Mouse (Mus musculus) neural tube, embryonic 15.5 days (tissue): ENCODE data around the gene Mrpl14. TPM values are rescaled to one million over a fixed set of nuclear protein-coding genes. Genes with fewer than 3 reads are reported as not detected.

ENCODE experiments used
- ATAC-seq: fragments of 200-750 bp; cut with Nextera tagmentation; 2 replicates; pipeline ENCODE4 v1.8.0; 2017; ENCODE audit warnings: mild to moderate bottlenecking, moderate TSS enrichment, moderate library complexity; ENCODE audit not compliant: low FRiP score
- H3K27ac ChIP-seq: fragments of 300-500 bp; sonication (generic); replicated peaks from 2 replicates; pipeline ENCODE4 v1.5.1; 2015; ENCODE audit warnings: mild to moderate bottlenecking, inconsistent platforms
- H3K27me3 ChIP-seq: fragments of 300-500 bp; sonication (generic); replicated peaks from 2 replicates; pipeline ENCODE4 v1.6.1; 2015; ENCODE audit warnings: inconsistent platforms
- H3K36me3 ChIP-seq: fragments of 300-500 bp; sonication (generic); 2 replicates; pipeline ENCODE4 v1.6.1; 2015; ENCODE audit warnings: inconsistent platforms
- H3K4me1 ChIP-seq: fragments of 300-500 bp; sonication (generic); 2 replicates; pipeline ENCODE4 v1.6.1; 2015; ENCODE audit warnings: inconsistent platforms
- H3K4me2 ChIP-seq: fragments of 300-500 bp; sonication (generic); 2 replicates; pipeline ENCODE4 v1.6.1; 2015; ENCODE audit warnings: inconsistent platforms, mild to moderate bottlenecking, moderate library complexity
- H3K4me3 ChIP-seq: fragments of 300-500 bp; sonication (generic); replicated peaks from 2 replicates; pipeline ENCODE4 v1.5.1; 2015; ENCODE audit warnings: mild to moderate bottlenecking, inconsistent platforms
- H3K9ac ChIP-seq: fragments of 300-500 bp; sonication (generic); replicated peaks from 2 replicates; pipeline ENCODE4 v1.6.1; 2015; ENCODE audit warnings: mild to moderate bottlenecking, inconsistent platforms
- H3K9me3 ChIP-seq: fragments of 300-500 bp; sonication (generic); replicated peaks from 2 replicates; pipeline ENCODE4 v1.6.1; 2016; ENCODE audit warnings: inconsistent platforms
- WGBS: fragments of 180-500 bp; shearing (Covaris S2); methylation state at CpG from one replicate; pipeline ENCODE4 v1.1.7; 2015; ENCODE audit warnings: mixed read lengths; 5-methylcytosine and 5-hydroxymethylcytosine counted together
- polyA plus RNA-seq: library from polyadenylated mRNA; unstranded; fragments of >200 nt; fragmentation: Nextera tagmentation; extraction: Ambion mirVana; gene quantifications from 2 replicates; pipeline ENCODE4 v1.2.1, GENCODE M21; 2015

Gene Mrpl14
- polyA plus RNA-seq, 1 experiment from 2014 or later: 129 TPM

DNA sequence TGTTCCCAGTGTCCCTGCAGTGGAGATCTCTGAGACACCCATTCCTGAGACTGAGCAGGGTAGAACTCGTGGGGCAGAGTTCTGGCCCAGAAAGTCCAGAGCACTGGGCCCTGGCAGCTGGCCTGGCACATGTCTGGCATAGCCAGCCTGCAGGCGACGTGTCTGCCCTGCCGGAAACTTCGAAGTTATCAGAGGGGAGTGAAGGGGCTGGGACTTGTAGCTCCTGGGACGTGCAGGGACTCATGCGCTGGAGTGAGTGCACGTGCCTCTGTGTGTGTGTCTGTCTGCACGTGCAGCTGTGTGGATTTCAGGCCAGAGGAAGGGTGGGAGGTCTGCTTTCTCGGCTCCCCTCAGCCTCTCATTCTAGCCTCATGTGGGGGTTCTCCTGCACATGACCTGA is 43.3 kb downstream of the Mrpl14 start:
- Histone ChIP-seq H3K4me3 (no peak overlapping the region), H3K4me1 (peaks cover 14% of the 10 kb centered on the region), H3K9ac (no peak overlapping the region), H3K27ac (no peak overlapping the region), H3K4me2 (no peak overlapping the region), H3K9me3 (no peaks in the 10 kb centered on the region), H3K27me3 (peaks cover 7% of the 10 kb centered on the region; the same call in 1 of the 2 replicates), H3K36me3 (no peaks in the 10 kb centered on the region)
- no peak for ATAC-seq
- WGBS: 76% methylated on average over 10 of the region's 10 CpGs

DNA sequence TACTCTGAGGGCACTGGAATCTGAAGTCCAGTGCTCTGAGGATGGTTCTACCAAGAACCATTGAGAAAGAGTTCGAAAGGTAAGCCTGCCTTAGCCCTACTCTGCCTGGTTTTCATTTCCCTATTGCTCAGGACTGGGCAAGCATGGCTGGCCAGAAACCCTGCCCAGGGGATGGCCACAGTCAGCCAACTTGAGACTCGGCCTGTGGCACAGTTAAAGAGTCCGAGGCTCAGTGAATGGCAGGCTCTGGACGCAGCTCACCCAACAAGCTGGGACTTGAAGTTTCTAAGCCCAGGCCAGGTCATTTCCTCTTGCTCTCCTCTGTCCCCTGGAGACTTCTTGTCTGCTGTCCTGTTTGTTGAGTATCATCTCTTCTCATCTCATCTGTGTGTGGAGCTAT is 44.6 kb downstream of the Mrpl14 start:
- H3K9me3 ChIP-seq: no peaks in the 10 kb centered on the region
- WGBS: 89% methylated on average over 4 of the region's 4 CpGs
- H3K36me3 ChIP-seq: no peaks in the 10 kb centered on the region
- H3K27ac ChIP-seq: no peak overlapping the region
- H3K4me2 ChIP-seq: no peak overlapping the region
- ATAC-seq: no peak
- H3K27me3 ChIP-seq: peaks cover 7% of the 10 kb centered on the region; the same call in 1 of the 2 replicates
- H3K9ac ChIP-seq: no peak overlapping the region
- peaks cover 25% of the 10 kb centered on the region for H3K4me1 ChIP-seq
- H3K4me3 ChIP-seq: no peak overlapping the region

GRCm38 (mm10) chr17:45731172-45731864 is 45.2 kb downstream of the Mrpl14 start:
- Histone ChIP-seq H3K9me3 (no peaks in the 10 kb centered on the region), H3K4me3 (no peak overlapping the region), H3K27me3 (peaks cover 7% of the 10 kb centered on the region; the same call in 1 of the 2 replicates), H3K27ac (no peak overlapping the region), H3K9ac (no peak overlapping the region), H3K4me2 (no peak overlapping the region), H3K4me1 (peaks cover 31% of the 10 kb centered on the region), H3K36me3 (no peaks in the 10 kb centered on the region)
- ATAC-seq: peak; percentile 11; the same call in 1 of the 2 replicates
- WGBS: 28% methylated on average over 9 of the region's 9 CpGs

GRCm38 (mm10) chr17:45733038-45733734 is 47.1 kb downstream of the Mrpl14 start:
- Histone ChIP-seq H3K9me3 (no peaks in the 10 kb centered on the region), H3K27ac (peak overlapping the region; percentile 51; the same call in 1 of the 2 replicates), H3K27me3 (peaks cover 7% of the 10 kb centered on the region; the same call in 1 of the 2 replicates), H3K4me3 (peak overlapping the region; percentile 38), H3K9ac (peak overlapping the region; percentile 51; the same call in 1 of the 2 replicates), H3K4me1 (peaks cover 38% of the 10 kb centered on the region), H3K36me3 (no peaks in the 10 kb centered on the region), H3K4me2 (peak overlapping the region; percentile 76)
- 62% methylated on average over 19 of the region's 19 CpGs for WGBS
- no peak for ATAC-seq

DNA sequence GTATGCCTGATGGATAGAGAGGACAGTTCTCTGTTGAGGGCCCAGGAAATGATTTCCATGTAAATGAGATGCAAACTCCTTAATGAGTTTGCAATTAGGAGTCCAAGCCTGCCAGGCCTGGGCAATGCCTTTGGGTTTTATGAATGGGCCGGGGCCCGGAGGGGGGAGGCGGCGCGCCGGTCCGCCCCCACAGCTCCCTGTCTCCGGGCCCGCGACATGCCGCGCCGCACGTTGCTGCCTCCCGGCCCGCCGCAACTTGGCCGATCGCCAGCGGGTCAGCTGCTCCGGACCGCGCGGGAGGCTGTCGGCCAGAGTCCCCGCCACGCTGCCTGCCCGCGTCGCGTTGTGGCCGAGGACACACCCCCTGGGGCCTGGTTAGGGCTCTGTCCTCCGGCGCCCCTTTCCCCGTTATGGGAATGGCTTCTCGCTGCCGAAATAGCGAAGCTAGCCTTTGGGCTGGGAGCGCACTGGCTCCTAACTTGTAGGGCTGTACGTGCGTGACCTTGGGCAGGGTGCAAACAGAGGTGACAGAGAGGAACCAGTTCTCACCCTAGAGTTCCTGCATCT is 47.7 kb downstream of the Mrpl14 start, which contains the start of gene 1600014C23Rik:
1600014C23Rik (minus strand) TSS at position 110 of the 567 bp plus-strand sequence.
- H3K9ac ChIP-seq: peak within 1 kb of the TSS; percentile 51
- H3K27me3 ChIP-seq: peaks cover 7% of the 10 kb centered on the region; the same call in 1 of the 2 replicates
- 1% methylated on average over 40 of the region's 41 CpGs for WGBS
- H3K4me2 ChIP-seq: peak within 1 kb of the TSS; percentile 76
- no peaks in the 10 kb centered on the region for H3K36me3 ChIP-seq
- H3K4me3 ChIP-seq: peak within 1 kb of the TSS; percentile 38
- peak within 1 kb of the TSS; percentile 51 for H3K27ac ChIP-seq
- no peaks in the 10 kb centered on the region for H3K9me3 ChIP-seq
- H3K4me1 ChIP-seq: peaks cover 38% of the 10 kb centered on the region
- ATAC-seq: peak; percentile 22; the same call in 1 of the 2 replicates

- H3K4me3 ChIP-seq: peak overlapping the region; percentile 38; the same call in 1 of the 2 replicates
- no peak overlapping the region for H3K27ac ChIP-seq
- peak overlapping the region; percentile 51; the same call in 1 of the 2 replicates for H3K9ac ChIP-seq
- no peaks in the 10 kb centered on the region for H3K36me3 ChIP-seq
- H3K27me3 ChIP-seq: peaks cover 7% of the 10 kb centered on the region; the same call in 1 of the 2 replicates
- H3K9me3 ChIP-seq: no peaks in the 10 kb centered on the region
- H3K4me1 ChIP-seq: peaks cover 38% of the 10 kb centered on the region
- H3K4me2 ChIP-seq: peak overlapping the region; percentile 76
- no peak for ATAC-seq
- 12% methylated on average over 3 of the region's 3 CpGs for WGBS
Observed at GRCm38 (mm10) chr17:45734333-45734732, 48.2 kb downstream of the Mrpl14 start.

GRCm38 (mm10) chr17:45734881-45735280 is 48.8 kb downstream of the Mrpl14 start:
- WGBS: 80% methylated on average over 4 of the region's 4 CpGs
- peak overlapping the region; percentile 15; the same call in 1 of the 2 replicates for H3K27ac ChIP-seq

GRCm38 (mm10) chr17:45735382-45736310 is 49.5 kb downstream of the Mrpl14 start:
- peak overlapping the region; percentile 49 for H3K4me3 ChIP-seq
- 9% methylated on average over 10 of the region's 10 CpGs for WGBS

More at GRCm38 (mm10) chr17:45734881-45735280, 48.8 kb downstream of the Mrpl14 start:
- Histone ChIP-seq H3K4me1 (peaks cover 38% of the 10 kb centered on the region), H3K9ac (no peak overlapping the region), H3K4me3 (no peak overlapping the region), H3K36me3 (no peaks in the 10 kb centered on the region), H3K9me3 (no peaks in the 10 kb centered on the region), H3K27me3 (peaks cover 7% of the 10 kb centered on the region; the same call in 1 of the 2 replicates), H3K4me2 (no peak overlapping the region)
- no peak for ATAC-seq

GRCm38 (mm10) chr17:45736311-45737077 is 50.4 kb downstream of the Mrpl14 start:
- Histone ChIP-seq H3K4me1 (peaks cover 38% of the 10 kb centered on the region), H3K4me2 (peak overlapping the region; percentile 86), H3K4me3 (peak overlapping the region; percentile 49), H3K36me3 (no peaks in the 10 kb centered on the region), H3K9ac (peak overlapping the region; percentile 74), H3K9me3 (no peaks in the 10 kb centered on the region), H3K27me3 (peaks cover 5% of the 10 kb centered on the region; the same call in 1 of the 2 replicates), H3K27ac (peak overlapping the region; percentile 91)
- whole genome bisulfite sequencing: under 1% methylated on average over 38 of the region's 72 CpGs
- ATAC-seq: peak; percentile 79

More at GRCm38 (mm10) chr17:45735382-45736310, 49.5 kb downstream of the Mrpl14 start:
- peak; percentile 51 for ATAC-seq
- H3K27me3 ChIP-seq: peaks cover 7% of the 10 kb centered on the region; the same call in 1 of the 2 replicates
- H3K27ac ChIP-seq: peak overlapping the region; percentile 91
- H3K36me3 ChIP-seq: no peaks in the 10 kb centered on the region
- H3K4me1 ChIP-seq: peaks cover 38% of the 10 kb centered on the region
- peak overlapping the region; percentile 74 for H3K9ac ChIP-seq
- no peaks in the 10 kb centered on the region for H3K9me3 ChIP-seq
- peak overlapping the region; percentile 86 for H3K4me2 ChIP-seq

- H3K27ac ChIP-seq: peak overlapping the region; percentile 91
- no peaks in the 10 kb centered on the region for H3K36me3 ChIP-seq
- no peaks in the 10 kb centered on the region for H3K9me3 ChIP-seq
- peak overlapping the region; percentile 86 for H3K4me2 ChIP-seq
- H3K4me3 ChIP-seq: peak overlapping the region; percentile 49
- peaks cover 38% of the 10 kb centered on the region for H3K4me1 ChIP-seq
- peak; percentile 4 for ATAC-seq
- 11% methylated on average over 10 of the region's 10 CpGs for WGBS
- no peaks in the 10 kb centered on the region; the same call in 1 of the 2 replicates for H3K27me3 ChIP-seq
- peak overlapping the region; percentile 74 for H3K9ac ChIP-seq
Observed at GRCm38 (mm10) chr17:45737078-45737601, 51.0 kb downstream of the Mrpl14 start.
